Mouse (Mus musculus): ENCODE measurements around the gene C3.

Gene C3

DNA sequence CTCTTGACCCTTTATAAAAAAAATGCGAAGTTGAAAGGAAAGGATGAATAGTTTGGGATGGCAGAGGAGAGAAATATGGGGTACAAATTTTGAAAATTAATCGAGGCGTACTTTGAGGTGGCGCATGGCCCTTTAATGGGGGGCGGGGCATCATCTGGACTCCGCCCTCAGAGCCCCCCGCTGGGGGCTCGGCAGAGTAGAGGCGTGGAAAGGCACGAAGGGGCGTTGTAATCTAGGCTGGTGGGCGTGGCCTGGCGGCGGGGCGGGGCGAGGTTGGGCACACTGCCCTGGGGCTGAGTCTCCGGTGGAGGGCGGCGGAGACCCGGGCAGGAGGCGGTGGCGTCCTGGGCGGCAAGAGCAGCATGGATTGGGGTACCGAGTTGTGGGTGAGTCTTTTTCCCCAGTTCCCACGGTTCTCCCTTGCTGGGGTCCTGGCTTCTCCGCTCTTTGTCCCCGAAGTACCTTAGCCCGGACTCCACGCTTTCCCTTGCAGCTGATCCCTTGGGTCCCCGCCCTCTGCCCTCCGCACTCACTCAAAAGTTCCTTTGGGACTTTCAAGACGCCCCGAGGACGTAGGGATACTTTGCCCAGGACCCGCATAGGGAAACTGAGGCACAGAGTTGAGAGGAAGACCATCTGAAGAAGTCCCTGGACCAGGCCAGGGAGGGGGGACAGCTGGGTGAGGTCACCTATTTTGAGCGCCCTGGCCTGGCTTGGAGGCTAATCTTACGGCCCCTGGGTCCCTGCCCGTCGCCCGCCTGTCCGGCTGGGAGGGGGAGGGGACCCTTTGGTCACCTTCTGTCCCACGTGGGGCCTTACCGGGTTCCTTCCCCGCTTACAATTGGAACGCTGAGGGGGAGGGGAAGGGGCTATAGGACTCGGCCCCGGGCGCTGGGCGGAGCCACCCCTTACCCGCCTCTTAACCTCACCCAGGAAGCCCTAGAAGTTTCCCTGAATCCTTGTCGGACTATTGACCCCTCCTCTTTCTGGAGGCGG lies 21.5 kb upstream of the C3 start, which contains the start of gene Trip10:
Trip10 (plus strand) TSS at position 270 of the 996 bp plus-strand sequence.
- peak; percentile 82 to 84 for DNase-seq (ENCODE audit: low spot score in 2 of 2)

DNA sequence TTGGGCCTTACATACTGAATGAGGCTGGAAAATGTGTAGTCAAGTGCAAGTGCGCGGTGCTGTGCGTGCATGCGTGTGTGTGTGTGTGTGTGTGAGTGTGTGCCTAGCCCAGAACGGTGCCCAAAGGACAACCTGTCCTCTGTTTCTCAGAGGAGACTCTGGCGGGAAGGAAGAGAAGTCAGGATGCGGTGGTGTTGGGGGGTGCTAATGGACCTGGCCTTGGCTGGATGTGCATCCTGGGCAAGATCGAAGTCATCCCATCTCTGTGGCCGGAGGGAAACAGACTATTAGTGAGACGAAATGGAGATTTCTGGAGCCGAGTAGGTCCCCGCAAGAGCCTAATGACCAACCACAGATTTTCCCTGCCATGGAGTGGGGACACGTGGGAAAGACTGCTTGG lies 20.8 kb upstream of the C3 start:
- DNase-seq (ENCODE audit: low spot score in 2 of 2): no peak

DNA sequence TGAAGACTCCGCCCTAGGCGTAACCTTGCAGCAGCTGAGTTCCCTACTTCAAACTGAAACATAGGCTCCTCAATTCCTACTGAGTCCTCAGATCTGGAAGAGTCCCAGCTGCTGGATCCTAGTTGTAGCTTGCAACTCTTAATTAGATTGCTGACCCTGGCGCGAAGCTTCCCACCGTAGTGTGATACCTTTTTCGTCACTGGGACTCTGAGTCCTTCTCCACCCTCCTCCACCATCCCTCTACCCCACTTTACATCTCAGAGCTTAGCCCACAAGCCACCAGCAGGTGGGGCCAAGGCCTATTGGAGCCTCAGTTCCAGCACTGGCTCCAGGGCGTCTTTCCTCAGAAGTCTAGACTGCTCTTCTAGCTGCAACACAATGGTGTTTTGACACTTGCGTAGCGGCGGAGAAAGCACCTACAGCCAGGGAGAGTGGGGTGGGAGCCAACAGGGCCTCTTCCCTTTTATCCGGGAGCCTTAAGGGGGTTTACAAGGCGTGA lies 20.3 kb upstream of the C3 start, which contains the start of gene Gpr108:
Gpr108 (minus strand) TSS at position 246 of the 499 bp plus-strand sequence.
- DNase-seq (ENCODE audit: low spot score in 2 of 2): peak; percentile 83 to 88

DNA sequence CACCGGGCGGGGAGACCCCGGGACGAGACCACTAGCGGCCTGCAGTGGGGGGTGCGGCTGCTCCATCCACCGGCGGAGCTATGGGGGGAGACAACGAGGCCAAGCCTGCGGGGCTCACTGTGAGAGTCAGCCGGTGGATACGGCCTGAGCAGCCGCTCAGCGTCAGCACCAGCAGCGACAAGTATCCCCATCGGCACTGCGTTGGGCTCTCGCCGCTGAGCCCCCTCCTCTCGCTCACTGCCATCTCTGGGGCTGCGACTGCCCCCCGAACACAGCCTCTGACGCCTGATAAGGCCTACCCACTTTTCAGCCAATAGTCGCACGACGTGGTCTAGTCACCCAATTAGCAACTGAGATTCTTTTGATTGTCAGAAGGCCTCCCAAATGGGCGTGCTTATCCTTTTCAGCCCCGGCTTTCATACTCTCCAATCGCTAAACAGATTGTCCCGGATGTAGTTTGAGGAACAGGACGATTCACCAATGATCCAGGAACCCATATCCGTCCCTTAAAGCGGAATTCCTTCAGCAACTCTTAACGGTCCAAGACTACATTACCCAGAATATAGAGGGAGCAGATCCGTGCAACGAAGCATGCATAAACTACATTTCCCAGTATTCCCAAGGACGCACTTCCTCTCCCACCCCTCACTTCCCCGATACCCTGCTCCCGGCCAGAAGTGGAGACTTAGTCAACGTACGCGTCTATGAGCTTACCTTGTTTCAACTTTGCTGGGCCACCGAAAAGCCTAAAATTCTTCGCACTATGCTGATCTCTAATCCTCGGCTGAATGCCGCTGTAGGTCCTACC lies 19.7 kb upstream of the C3 start:
- DNase-seq (ENCODE audit: low spot score in 2 of 2): peak; percentile 93 to 98

DNA sequence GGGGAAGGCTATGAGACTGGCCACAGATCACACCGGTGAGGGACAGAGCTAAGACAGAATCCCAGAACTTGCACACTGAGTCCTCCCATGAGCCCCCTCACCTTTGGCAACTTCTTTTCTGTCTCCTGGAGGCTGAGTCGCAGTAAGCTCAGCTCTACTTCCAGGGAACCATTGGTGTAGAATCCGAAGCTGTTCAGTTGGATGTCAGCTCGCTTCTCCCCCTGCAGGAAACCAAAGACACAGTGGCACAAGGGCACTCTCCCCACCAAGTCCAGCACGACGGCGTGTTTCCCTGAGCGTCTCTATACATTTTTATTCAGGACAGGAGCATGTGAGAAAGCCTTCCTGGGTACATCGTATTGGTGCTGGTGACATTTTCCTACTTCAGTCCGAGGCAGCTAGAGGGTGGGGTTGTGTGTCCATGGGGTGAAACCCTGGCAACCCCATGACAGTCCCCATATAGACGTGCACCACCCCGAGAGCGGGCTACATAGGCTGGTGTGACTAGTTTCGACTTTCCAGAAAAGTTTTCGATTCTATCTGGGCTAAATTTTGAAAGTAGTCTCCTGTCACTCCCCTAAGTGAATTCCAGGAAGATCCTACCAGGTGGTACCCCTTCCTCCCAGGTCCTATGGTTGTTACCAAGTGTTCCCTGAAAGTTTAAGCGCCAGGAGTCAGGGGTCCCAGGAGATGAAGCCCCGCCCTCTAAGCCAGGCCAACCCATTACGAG lies 18.9 kb upstream of the C3 start:
- DNase-seq (ENCODE audit: low spot score in 2 of 2): peak in 1 of 2 experiments; percentile 7

DNA sequence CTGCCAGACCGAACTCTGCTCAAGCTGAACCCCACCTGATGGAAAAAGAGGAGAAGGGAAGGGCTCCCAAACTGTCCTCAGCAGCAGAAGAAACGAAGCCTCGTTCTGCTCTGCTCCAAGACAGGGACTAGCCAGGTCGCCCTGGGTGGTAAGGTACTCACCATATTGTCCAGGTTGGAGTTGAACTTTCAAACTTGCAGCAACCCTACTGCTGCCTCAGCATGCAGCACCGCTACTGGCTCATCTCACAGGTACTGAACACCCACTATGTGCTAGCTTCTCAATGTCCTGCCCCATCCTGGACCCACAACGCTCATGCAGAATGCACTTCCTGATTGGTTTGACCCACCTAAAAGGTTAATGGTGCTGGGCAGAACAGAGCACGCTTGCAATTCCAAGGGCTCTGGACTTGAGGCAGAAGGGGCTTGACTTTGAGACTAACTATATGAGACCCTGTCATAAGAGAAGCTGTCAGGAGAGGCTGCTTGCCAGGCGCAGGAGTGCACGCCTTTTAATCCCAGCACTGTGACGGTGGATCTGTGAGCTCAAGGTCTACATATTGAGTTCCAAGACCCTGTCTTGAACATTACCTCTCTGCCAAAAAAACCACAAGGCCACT lies 17.5 kb upstream of the C3 start:
- DNase-seq (ENCODE audit: low spot score in 2 of 2): no peak

DNA sequence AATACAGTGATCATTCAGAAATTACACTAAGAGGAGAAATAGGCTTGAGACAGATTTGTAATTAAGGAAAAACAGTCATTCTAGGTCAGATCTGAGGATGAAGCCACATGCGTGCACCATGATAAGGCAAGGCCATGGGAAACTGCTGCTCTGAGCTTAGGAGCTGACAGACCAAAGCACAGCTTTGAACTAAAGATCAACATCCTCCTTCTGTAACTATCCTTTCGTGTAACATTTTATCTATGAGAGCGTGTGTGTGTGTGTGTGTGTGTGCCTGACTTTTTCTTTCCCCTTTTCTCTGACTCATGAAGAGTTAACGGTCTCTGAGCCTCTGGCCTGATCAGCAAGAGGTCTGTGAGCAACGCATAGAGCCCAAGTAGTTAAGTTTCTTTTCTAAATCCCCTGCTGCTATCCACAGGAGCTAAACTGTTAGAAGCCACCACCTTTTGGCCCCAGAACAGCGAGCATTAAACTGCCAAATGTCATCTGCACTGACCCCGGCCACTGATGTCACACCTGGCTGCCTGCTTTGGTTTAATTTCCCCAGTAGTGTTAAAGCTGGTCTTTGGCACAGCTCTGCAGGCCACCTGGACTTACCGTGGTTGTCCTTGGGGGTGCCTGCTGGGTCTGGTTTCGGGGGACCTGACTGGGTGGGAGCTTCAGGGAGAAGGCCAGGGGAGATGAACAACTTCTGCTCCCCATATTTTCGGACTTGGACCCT lies 15.9 kb upstream of the C3 start:
- DNase-seq (ENCODE audit: low spot score in 2 of 2): no peak

DNA sequence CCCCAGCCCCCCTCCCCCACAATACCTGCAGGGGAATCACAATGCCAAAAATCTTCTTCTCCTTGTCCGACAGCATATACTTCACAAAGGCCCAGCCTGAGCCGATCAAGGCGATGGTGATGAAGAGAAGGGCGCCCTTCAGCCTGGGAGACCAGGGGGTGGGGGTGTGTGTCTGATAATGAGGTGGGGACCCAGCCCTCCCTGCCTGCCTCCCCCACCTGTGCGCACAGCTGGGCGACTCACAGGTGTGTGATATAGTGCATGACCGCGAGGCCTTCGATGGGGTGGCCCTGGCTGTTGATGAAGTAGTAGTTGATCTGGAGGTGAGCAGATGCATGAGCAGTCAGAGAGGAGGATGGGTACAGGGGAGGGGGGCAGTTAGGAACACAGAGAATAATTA lies 9.2 kb upstream of the C3 start:
- no peak for DNase-seq (ENCODE audit: low spot score in 2 of 2)

DNA sequence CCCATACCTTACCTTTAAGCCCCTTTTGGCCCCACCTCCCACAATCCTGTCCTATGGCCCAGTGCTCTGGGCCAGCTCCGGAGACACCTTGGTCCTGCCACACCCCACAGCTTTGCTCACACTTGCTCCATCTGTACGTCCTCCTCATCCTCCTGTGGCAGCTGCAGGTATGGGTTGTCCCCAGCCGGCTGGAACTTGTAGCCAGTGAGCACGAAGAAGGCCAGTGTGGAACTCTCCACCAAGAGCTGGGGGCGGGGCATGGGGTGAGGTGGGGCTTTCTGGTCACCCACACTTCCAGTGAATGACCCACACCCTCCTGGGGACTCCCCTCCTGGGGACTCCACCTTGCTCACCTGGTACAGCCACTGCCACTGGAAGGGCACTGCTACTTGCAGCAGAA lies 7.9 kb upstream of the C3 start:
- DNase-seq (ENCODE audit: low spot score in 2 of 2): no peak

DNA sequence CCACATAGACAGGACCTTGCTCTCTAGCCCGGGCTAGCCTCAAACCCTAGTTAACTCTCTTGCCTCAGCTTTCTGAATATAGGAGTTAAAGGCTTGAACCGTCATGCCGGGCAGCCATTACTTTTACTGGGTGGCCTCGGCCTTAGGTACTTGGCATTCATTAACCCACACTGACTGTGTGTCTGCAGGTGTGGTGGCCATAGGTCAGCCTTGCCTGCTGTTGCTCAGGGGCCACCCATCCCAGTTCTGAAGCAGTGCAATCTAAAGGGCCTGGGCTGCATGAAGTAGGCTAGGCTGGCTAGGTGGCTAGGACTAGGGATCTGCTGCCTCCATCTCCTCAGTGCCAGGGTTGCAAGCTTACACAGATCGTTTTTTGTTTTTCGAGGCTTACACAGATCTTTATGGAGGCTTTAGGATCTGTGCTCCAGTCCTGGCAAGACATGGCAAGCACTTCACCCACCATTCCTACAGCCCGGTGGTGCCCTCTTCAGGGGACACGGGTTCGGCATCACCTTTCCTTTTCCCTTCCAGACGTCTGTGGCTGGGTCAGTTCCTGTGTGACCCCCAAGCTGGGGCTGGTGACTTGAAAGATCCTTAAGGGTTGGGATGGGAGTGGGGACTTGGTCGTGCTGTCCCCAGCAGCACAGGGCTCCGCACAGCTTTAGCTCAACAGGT lies 6.5 kb upstream of the C3 start:
- no peak for DNase-seq (ENCODE audit: low spot score in 2 of 2)

DNA sequence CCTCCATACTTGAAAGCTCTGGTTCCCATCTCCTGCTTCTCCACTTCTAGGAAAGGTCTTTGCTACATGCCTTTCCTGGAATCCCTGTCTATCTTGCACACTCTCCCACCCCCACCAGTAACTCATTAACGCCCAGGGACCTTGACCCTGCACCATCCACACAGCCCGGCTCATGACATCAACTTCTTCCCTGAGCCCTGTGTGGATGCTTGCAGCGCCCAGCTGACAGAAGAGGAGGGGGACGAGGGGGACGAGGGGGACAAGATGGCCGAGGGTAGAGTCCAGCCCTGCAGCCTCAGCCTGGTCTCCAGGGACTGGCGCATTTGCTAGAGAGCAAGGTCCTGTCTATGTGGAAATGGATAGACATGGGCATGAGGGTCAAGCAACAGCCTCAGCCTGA lies 5.1 kb upstream of the C3 start:
- DNase-seq (ENCODE audit: low spot score in 2 of 2): no peak

DNA sequence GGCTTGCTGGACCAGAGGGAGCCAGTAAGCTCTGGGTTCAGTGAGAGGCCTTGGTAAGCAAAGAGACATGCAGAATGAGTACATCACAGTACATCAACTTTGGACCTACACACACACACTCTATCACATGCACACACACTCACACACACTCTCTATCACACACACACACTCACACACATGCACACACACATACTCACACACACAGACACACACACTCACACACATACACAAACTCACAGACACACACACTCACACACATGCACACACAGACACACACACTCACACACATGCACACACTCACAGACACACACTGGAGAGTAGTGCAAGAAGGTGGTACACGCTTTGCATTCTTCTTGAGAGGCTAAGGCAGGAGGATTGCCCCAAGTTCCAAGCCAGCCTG lies 4.3 kb upstream of the C3 start:
- DNase-seq (ENCODE audit: low spot score in 2 of 2): no peak

DNA sequence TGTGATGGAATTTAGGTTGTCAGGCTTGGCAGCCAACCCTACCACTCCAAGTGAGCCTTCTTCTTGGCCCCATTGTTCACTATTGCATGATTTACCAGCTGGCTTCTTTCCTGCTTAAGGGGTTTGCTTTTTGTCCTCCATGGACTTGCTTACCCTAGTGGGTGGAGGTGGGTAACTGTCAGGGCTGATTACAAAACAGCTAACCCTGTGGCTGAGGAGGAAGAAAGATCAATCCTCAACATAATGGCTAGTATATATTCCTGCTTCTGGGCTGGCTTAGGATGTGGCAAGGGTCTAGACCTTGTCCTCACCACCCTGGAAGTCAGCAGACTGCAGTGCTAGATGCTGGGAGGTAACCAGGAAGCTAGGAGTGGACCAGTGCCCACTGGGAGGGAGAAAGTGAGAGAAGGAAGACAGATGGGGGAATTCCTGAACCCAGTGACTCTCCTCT lies 3.4 kb upstream of the C3 start:
- no peak for DNase-seq (ENCODE audit: low spot score in 2 of 2)

DNA sequence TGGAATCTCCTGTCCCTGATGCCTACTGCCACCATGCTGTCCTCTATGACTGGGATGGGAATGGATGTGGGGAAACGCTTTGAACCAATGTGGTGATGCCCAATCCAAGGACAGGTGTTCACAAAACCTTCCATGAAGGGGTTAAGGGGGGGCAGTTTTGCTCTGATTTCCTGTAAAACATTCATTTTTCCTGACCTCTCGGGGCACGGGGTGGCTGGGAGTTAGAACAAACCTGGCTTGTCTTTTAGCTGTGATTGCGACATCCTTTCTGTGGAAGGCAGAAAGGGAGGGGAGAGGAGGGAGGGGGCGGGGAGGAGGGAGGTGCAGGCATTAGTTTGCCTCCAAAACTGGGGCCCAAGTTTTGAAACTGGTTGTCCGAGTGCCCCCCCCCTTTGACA lies 2.8 kb upstream of the C3 start:
- DNase-seq (ENCODE audit: low spot score in 2 of 2): no peak

DNA sequence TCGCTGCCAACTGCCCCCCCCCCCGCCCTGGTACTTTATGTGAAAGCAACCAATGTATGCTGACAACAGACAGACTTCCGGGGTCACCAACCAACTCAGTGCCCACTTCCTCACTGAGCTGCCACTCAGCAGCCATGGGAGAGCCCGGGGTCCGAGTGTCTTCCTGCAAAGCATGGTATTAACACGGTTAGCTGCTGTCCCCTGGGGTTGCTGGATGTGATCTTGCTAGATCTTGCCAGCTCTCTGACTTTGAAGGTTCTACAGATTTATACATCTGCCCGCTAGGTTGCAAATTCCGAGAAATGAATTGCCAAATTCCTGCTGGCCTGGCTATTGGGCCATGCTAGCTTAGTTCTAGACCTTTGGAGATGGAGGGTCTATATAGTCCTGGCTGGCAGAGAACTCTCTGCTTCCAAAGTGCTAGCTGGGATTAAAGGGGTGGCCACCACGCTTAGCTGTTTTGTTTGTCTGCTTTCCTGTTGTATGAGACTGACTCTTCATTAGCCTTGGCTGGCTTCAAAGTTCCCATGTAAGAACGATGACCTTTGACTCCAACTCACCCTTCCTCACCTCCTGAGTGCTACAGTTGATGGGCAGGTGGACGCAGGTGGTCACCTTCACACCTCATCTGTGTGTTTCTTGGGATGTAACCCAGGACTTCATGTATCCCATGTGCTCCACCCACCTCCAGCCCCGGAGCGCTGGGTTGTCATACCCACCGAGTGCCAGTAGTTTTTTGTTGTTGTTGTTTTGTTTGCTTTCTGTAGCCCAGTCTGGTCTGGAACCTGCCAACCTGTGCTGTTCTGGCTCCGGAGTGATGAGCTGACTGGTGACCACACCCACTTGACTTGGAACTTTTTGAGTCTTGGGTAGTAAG lies 2.2 kb upstream of the C3 start:
- DNase-seq (ENCODE audit: low spot score in 2 of 2): no peak

DNA sequence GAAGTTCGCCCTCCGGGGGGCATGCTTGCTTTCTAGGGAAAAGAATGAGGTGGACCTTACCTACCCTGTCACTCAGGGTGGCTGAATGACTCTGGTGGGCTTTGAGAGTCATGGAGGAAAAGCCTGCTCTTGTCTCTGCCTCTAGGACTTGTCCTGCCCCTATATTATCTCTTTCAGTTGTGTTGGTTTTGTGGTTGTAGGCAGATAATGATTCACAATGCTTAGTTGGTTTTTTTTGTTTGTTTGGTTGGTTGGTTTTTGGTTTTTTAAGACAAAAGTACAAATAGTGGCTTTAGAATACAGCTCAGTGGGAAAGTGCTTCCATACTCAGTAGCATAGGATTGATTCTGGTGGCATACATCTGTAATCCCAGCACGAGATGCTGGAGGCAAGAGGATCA lies 937 bp upstream of the C3 start:
- DNase-seq (ENCODE audit: low spot score in 2 of 2): no peak

DNA sequence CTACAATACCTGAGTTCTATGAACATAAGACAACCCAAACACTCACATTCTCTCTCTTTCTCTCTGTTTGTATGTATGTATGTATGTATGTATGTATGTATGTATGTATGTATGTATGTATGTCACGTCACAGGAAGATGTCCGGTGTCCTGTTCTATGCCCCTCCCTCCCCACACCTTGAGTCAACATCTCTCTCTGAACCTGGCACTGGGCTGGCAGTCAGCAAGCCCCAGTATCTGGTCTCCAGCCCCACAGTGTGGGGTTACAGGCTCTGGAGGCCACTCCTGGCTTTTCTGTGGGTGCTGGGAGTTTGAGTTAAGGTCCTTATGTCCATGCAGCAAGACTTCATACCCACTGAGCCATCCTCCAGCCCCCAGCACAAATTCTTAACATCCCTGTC lies 468 bp downstream of the C3 start:
- DNase-seq (ENCODE audit: low spot score in 2 of 2): no peak

DNA sequence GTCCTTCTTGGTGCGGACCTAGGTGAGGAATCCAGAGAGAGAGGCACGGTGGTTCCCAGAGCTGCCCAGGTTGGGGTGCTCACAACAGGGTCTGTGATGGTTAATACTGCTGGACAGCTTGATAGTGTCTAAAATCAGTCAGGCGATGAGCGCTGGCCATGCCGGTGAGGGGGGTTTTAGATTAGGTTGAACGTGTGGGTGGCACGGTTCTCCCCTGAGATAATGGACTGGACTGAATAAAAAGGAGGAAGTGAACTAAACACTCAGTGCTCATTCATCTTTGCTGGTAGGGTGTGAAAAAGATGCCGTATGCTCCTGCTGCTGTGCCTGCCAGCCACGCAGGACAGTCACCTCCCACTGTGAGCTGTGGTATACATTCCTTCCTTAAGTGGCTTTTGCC lies 4.6 kb downstream of the C3 start:
- no peak for DNase-seq (ENCODE audit: low spot score in 2 of 2)

DNA sequence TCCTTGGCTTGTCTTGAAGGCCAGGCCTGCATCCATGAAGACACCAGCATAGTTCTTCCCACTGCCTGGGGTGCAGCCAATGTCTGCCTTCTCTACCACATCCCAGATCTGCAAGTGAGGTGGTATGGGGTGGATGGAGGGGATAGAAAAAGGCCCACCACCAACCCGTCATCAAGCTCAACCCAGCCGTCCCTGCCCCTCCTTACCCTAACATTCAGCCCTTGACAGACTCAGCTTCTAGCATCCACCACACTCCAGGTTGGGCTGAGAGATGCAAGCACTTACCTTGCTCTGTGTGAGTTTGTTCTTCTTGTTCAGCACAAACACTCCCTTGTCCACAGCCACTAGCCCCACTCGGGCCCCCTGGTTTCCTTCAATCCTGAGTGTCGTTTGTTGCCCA lies 6.0 kb downstream of the C3 start:
- DNase-seq (ENCODE audit: low spot score in 2 of 2): no peak

All from frontal cortex, postnatal 36 days (tissue).